Mouse (Mus musculus): ENCODE data around the gene Gfer. TPM values are rescaled to one million over a fixed set of nuclear protein-coding genes. Genes with fewer than 3 reads are reported as not detected.
"Not testable (repeated sequence)": the region's sequence is repeated elsewhere in the genome, so short reads cannot be mapped to it uniquely, and the experiment has no call there.

Gfer gene
- polyA plus RNA-seq, 1 experiment from 2014 or later, result 49.5 TPM

GRCm38 (mm10) chr17:24732233-24732935 lies 36.4 kb upstream of the Gfer start:
- Histone ChIP-seq H3K27ac (no peak overlapping the region), H3K4me2 (no peak overlapping the region), H3K4me1 (peaks cover 13% of the 10 kb centered on the region), H3K27me3 (no peaks in the 10 kb centered on the region), H3K4me3 (replicated peaks) (no peak overlapping the region), H3K9ac (no peak overlapping the region), H3K9me3 (replicated peaks) (no peaks in the 10 kb centered on the region), H3K36me3 (no peaks in the 10 kb centered on the region)
- no peak for ATAC-seq (replicated peaks; ENCODE audit: low FRiP score)
- WGBS, result 77% methylated on average over 12 of the region's 12 CpGs

GRCm38 (mm10) chr17:24730787-24731186 lies 34.8 kb upstream of the Gfer start:
- no peak for ATAC-seq (replicated peaks; ENCODE audit: low FRiP score)
- H3K36me3 ChIP-seq, result no peaks in the 10 kb centered on the region
- H3K9ac ChIP-seq, result no peak overlapping the region
- no peak overlapping the region for H3K27ac ChIP-seq
- no peak overlapping the region for H3K4me2 ChIP-seq
- WGBS, result 84% methylated on average over 14 of the region's 14 CpGs
- H3K4me1 ChIP-seq, result peaks cover 2% of the 10 kb centered on the region
- no peaks in the 10 kb centered on the region for H3K27me3 ChIP-seq
- H3K4me3 ChIP-seq (replicated peaks), result no peak overlapping the region
- no peaks in the 10 kb centered on the region for H3K9me3 ChIP-seq (replicated peaks)

- no peaks in the 10 kb centered on the region for H3K4me1 ChIP-seq
- no peaks in the 10 kb centered on the region for H3K36me3 ChIP-seq
- 78% methylated on average over 6 of the region's 6 CpGs for WGBS
- no peak overlapping the region for H3K9ac ChIP-seq
- no peak overlapping the region for H3K4me2 ChIP-seq
- no peaks in the 10 kb centered on the region for H3K27me3 ChIP-seq
- H3K9me3 ChIP-seq (replicated peaks), result no peaks in the 10 kb centered on the region
- ATAC-seq (replicated peaks; ENCODE audit: low FRiP score), result no peak
- H3K4me3 ChIP-seq (replicated peaks), result no peak overlapping the region
- no peak overlapping the region for H3K27ac ChIP-seq
Observed at GRCm38 (mm10) chr17:24729067-24729466, 33.1 kb upstream of the Gfer start.

GRCm38 (mm10) chr17:24728184-24728583 lies 32.2 kb upstream of the Gfer start:
- ATAC-seq (replicated peaks; ENCODE audit: low FRiP score), result no peak

GRCm38 (mm10) chr17:24727618-24728017 lies 31.7 kb upstream of the Gfer start, which contains the start of gene Rpl3l:
Gene Rpl3l, plus strand, starts transcription at chr17:24727820.
- Histone ChIP-seq H3K9ac (no peak within 1 kb of the TSS), H3K27me3 (no peaks in the 10 kb centered on the region), H3K4me2 (no peak within 1 kb of the TSS), H3K27ac (no peak within 1 kb of the TSS), H3K9me3 (replicated peaks) (no peaks in the 10 kb centered on the region), H3K4me3 (replicated peaks) (no peak within 1 kb of the TSS), H3K36me3 (peaks cover 1% of the 10 kb centered on the region; the same call in 1 of the 2 replicates), H3K4me1 (peaks cover 10% of the 10 kb centered on the region)
- ATAC-seq (replicated peaks; ENCODE audit: low FRiP score), result no peak
- 60% methylated on average over 2 of the region's 2 CpGs for WGBS

More at GRCm38 (mm10) chr17:24728184-24728583, 32.2 kb upstream of the Gfer start:
- H3K4me1 ChIP-seq, result peaks cover 5% of the 10 kb centered on the region
- no peaks in the 10 kb centered on the region for H3K9me3 ChIP-seq (replicated peaks)
- no peak overlapping the region for H3K4me3 ChIP-seq (replicated peaks)
- no peak overlapping the region for H3K27ac ChIP-seq
- no peaks in the 10 kb centered on the region for H3K27me3 ChIP-seq
- no peak overlapping the region for H3K9ac ChIP-seq
- H3K36me3 ChIP-seq, result no peaks in the 10 kb centered on the region
- no peak overlapping the region for H3K4me2 ChIP-seq
- 71% methylated on average over 17 of the region's 17 CpGs for WGBS

GRCm38 (mm10) chr17:24725637-24726390 lies 29.9 kb upstream of the Gfer start:
- peaks cover 26% of the 10 kb centered on the region for H3K4me1 ChIP-seq
- H3K27ac ChIP-seq, result no peak overlapping the region
- no peak for ATAC-seq (replicated peaks; ENCODE audit: low FRiP score)
- H3K9me3 ChIP-seq (replicated peaks), result no peaks in the 10 kb centered on the region
- 74% methylated on average over 3 of the region's 3 CpGs for WGBS
- H3K9ac ChIP-seq, result no peak overlapping the region
- no peaks in the 10 kb centered on the region for H3K27me3 ChIP-seq
- peaks cover 16% of the 10 kb centered on the region for H3K36me3 ChIP-seq
- H3K4me3 ChIP-seq (replicated peaks), result no peak overlapping the region
- no peak overlapping the region for H3K4me2 ChIP-seq

GRCm38 (mm10) chr17:24724184-24724583 lies 28.2 kb upstream of the Gfer start, which contains the start of gene Ndufb10:
Gene Ndufb10, minus strand, starts transcription at chr17:24724478.
- Histone ChIP-seq H3K4me3 (replicated peaks) (peak within 1 kb of the TSS; percentile 98), H3K36me3 (peaks cover 16% of the 10 kb centered on the region), H3K9ac (peak within 1 kb of the TSS; percentile 91), H3K27me3 (no peaks in the 10 kb centered on the region), H3K27ac (peak within 1 kb of the TSS; percentile 92), H3K4me1 (peaks cover 26% of the 10 kb centered on the region), H3K4me2 (peak within 1 kb of the TSS; percentile 70), H3K9me3 (replicated peaks) (no peaks in the 10 kb centered on the region)
- WGBS, result under 1% methylated on average over 30 of the region's 30 CpGs
- ATAC-seq (replicated peaks; ENCODE audit: low FRiP score), result peak; percentile 74

GRCm38 (mm10) chr17:24723881-24724180 lies 27.9 kb upstream of the Gfer start:
- Histone ChIP-seq H3K36me3 (peaks cover 17% of the 10 kb centered on the region), H3K9ac (peak overlapping the region; percentile 91), H3K27ac (peak overlapping the region; percentile 92), H3K27me3 (no peaks in the 10 kb centered on the region), H3K9me3 (replicated peaks) (no peaks in the 10 kb centered on the region), H3K4me2 (peak overlapping the region; percentile 70), H3K4me3 (replicated peaks) (peak overlapping the region; percentile 98), H3K4me1 (peaks cover 29% of the 10 kb centered on the region)
- peak; percentile 5; the same call in 1 of the 2 replicates for ATAC-seq (replicated peaks; ENCODE audit: low FRiP score)
- WGBS, result under 1% methylated on average over 15 of the region's 15 CpGs

GRCm38 (mm10) chr17:24723122-24723880 lies 27.3 kb upstream of the Gfer start:
- Histone ChIP-seq H3K4me1 (peaks cover 34% of the 10 kb centered on the region), H3K27me3 (no peaks in the 10 kb centered on the region), H3K9me3 (replicated peaks) (no peaks in the 10 kb centered on the region), H3K27ac (peak overlapping the region; percentile 92), H3K9ac (peak overlapping the region; percentile 91), H3K36me3 (peaks cover 22% of the 10 kb centered on the region), H3K4me2 (peak overlapping the region; percentile 70), H3K4me3 (replicated peaks) (peak overlapping the region; percentile 98)
- 3% methylated on average over 12 of the region's 12 CpGs for WGBS
- ATAC-seq (replicated peaks; ENCODE audit: low FRiP score), result no peak

- Histone ChIP-seq H3K27me3 (no peaks in the 10 kb centered on the region), H3K36me3 (peaks cover 31% of the 10 kb centered on the region), H3K27ac (0 out of 2 replicates have a peak overlapping the region, but pooled peaks have one; percentile 92), H3K9ac (peak overlapping the region; percentile 16), H3K4me1 (peaks cover 34% of the 10 kb centered on the region), H3K4me2 (peak overlapping the region; percentile 70), H3K4me3 (replicated peaks) (peak overlapping the region; percentile 98), H3K9me3 (replicated peaks) (no peaks in the 10 kb centered on the region)
- ATAC-seq (replicated peaks; ENCODE audit: low FRiP score), result no peak
- WGBS, result 36% methylated on average over 13 of the region's 13 CpGs
Observed at GRCm38 (mm10) chr17:24722220-24722924, 26.4 kb upstream of the Gfer start.

- peak overlapping the region; percentile 98 for H3K4me3 ChIP-seq (replicated peaks)
- H3K9ac ChIP-seq, result peak overlapping the region; percentile 72
- H3K36me3 ChIP-seq, result peaks cover 39% of the 10 kb centered on the region
- peak overlapping the region; percentile 70 for H3K4me2 ChIP-seq
- peaks cover 34% of the 10 kb centered on the region for H3K4me1 ChIP-seq
- H3K27me3 ChIP-seq; ATAC-seq (replicated peaks; ENCODE audit: low FRiP score); H3K9me3 ChIP-seq (replicated peaks): not testable (repeated sequence)
- H3K27ac ChIP-seq, result peak overlapping the region; percentile 30; the same call in 1 of the 2 replicates
- 53% methylated on average over 7 of the region's 7 CpGs for WGBS
Observed at GRCm38 (mm10) chr17:24721383-24721955, 25.5 kb upstream of the Gfer start.
